Mouse (Mus musculus) retina, postnatal 7 days (tissue): ENCODE data around the gene Afap1l2.

Experiments
- DNase-seq: peaks from one replicate; pipeline ENCODE4 v3.0.0-alpha.2; 2012; ENCODE audit warnings: low read depth, low spot score

The Afap1l2 gene

DNA sequence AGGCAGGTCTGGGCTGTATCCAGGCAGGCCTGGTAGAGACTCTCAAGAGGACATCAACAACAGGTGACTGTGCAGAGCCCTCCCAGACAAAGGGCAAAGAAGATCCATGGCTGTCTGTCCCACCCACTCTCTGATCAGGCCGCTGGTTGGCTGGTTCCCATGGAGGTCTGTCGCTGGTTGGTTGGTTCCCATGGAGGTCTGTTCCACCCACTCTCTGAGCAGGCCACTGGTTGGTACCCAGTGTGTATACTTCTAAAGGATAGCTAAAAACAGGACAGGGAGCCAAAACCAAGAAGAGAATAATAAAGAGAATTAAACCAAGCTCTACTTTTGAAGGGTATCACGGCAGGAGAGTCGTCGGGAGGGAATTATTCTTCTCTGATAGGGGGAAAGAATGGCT lies 31.5 kb downstream of the Afap1l2 start:
- no peak for DNase-seq

DNA sequence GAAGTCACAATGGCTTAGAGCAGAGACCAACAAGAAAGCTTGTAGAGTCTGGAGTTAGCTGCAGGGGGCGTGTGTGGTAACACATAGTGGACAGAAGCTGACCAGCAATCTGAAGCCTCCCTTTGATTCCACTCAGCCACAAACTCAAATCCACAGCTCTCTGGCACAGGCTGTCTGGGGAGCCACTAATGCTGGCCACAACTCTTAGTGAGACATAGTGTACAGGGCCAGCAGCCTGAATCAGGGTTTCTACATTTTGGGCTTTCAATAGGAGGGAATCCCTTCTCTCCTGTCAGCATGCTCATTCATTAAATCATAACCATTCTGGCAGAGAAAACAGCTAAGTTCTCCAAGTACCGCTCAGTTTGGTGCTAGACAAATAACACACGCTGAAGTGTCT lies 32.5 kb downstream of the Afap1l2 start:
- DNase-seq = no peak

GRCm38 (mm10) chr19:56974159-56974558 lies 33.9 kb downstream of the Afap1l2 start:
- no peak for DNase-seq

- no peak for DNase-seq
Measured at GRCm38 (mm10) chr19:56972768-56973167, 35.3 kb downstream of the Afap1l2 start.

DNA sequence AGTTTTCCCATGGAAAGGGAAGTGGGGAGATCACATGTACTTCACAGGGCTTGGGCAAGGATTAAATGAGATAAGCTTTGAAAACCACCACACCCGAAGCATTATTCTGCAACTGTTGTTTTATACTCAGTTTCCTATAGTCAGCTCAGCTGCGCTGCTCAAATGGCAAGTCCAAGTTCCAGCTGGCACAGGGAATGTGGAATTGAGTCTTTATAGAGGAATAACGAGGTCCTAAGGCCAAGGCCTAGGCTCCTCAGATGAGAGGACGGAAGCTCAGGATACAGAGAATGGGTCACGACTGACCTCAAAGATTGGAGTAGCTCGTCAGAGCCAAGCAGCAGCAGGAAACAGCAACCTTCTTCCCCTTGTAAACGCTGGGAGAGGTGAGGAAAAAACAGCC lies 36.7 kb downstream of the Afap1l2 start:
- DNase-seq = no peak

DNA sequence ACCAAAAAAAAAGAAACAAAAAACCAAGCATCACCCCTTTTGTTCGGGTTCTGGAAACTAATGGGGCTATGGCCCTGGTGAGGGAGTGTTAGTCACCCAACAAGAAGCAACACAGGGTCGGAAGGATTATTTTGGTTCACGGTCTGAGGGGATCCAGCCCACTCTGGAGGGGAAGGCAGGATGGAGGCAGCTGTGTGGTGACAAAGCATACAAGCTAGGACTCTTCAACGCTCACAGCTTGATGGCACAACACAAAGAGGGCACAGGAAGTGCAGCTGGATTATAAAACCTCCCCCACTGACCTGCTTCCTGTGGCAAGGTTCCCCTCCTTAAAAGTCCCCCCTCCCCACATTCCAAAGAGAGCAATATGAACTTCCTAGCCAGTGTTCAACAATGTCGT lies 44.2 kb downstream of the Afap1l2 start:
- DNase-seq = no peak

DNA sequence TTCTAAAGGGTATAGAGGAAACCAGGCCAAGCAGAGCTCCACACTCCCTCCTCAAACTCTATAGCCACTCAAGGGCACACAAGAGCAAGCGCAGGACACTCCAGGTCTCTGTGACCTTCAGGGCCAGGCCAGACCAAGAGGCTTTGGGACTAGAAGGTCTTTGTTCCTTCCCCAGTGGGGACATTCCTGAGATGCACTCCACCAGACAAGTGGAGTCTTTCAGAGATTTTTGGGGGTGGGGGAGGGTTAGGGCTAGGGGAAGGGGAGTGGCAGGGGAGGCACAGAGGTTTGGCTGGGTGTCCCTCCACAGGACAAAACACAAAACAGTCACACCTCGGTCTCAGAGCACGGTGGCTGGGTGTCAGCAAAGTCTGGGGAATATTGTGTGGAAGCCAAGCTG lies 48.4 kb downstream of the Afap1l2 start:
- no peak for DNase-seq

DNA sequence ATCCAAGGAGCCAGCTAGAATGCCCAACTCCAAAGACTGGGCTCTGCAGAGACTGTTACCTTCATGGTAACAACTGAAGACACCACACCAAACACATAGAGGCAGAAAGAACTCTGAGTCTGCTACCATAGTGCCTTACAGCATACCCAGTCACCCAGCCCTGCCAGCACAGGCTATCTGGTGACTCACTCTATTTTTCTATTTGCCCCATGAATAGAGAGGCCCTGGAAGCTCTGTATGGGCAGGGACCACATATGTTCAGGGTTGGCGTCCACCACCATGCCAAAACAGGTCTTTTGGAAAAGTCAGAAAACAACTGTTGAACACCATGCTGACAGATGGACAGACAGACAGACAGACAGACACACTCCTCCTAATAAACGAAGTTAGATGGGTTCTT lies 49.0 kb downstream of the Afap1l2 start:
- no peak for DNase-seq

DNA sequence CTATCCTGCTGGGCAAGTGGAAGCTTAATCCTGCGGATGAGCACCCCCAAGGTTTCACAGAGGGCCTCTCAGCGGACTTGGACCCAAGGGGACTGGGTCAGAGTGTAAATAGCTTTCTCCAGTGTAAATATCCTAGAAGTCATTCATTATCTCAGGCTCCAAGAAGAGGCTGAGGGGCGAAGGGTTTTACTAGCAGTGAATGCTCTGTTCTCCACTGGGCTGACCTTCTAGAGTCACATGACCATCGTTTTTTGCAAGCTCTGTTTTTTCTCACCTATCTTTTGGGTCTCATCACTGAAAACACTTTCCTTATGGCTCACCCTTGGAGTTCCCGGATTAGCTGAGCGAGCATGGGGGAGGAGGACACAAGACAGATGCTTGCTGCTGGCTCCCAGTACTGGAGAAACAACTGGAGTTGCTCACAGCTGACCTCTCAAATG lies 49.4 kb downstream of the Afap1l2 start:
- DNase-seq = no peak

- DNase-seq = no peak
Measured at GRCm38 (mm10) chr19:56958011-56958410, 50.0 kb downstream of the Afap1l2 start.

DNA sequence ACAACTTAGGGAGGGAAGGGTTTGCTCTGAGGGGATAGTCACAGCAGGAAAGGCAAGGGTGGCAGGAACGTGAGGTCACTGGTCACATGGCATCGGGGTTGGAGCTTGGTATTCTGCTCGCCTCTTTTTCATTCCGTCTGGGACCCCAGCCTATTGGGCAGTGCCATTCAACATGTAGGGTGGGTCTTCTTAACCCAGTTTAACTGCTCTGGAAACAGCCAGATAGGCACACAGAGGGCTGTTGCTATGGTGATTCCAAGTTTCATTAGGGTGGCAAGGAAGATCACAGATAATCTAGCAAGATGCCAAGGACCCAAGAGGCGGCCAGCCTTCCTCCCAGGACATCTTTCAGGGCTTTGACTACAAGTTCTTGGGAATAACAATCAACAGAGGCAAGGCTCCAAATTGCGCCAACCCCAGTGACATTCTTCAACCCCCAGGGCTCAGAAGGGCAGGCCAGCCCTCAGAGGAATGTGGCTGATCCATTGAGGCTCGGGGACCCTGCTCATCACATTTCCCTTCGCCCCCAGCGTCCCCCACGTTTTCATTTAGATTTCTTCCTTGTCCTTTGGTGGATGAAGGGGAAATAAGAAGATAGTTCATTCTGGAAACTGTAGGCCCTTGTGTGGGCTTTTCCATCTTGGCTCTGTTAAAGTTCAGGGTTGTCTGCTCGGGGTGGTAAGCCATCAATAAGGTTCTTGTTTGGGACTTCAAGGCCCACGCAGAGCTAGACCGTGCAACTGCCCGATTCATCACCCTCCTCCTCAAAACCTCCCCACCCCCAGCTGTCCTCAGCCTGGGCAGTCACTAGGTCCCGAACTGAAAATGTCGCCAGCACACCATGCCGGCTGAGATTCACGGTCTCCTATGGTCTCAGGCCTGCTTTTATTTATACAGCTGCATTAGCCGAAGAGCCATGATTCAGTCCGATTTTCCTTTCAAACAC lies 52.2 kb downstream of the Afap1l2 start:
- DNase-seq = no peak

GRCm38 (mm10) chr19:56954857-56955256 lies 53.2 kb downstream of the Afap1l2 start:
- DNase-seq = no peak

DNA sequence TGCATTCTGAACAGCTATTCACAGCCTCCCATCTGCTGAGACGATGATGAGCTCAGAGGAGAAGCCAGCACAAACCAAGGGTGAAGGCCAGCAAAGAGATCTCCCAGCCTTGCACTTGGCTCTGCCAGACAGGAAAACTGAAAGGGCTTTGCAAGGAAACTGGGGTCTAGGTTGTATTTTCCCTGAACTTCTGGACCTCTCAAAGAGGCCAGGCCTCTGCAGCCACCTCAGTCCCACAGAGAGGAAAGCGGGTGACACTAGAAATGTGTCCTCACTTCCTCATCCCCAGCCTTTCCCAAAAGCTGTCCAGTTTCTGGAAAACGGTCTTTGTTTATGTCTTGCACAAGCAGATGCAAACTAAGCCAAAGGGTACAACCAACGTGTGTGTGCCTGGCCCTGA lies 54.2 kb downstream of the Afap1l2 start:
- no peak for DNase-seq

DNA sequence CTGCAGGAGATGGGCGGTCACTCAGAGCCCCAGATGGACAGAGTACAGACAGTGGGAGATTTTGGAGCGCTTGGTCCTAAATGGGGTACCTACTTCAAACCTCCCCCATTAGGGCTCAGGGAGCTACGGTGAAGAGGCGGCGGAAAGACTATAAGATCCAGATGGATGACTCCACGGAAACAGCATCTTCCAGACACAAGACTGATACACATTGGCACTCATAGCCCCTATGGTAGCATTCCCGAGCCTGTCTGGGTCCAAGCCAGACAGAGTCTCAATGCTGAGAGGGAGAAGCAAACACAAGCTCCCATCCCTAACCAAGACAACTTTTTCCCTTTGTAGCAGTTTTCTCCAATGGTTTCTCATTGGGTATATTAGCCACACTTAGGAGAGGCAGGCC lies 57.2 kb downstream of the Afap1l2 start:
- no peak for DNase-seq

DNA sequence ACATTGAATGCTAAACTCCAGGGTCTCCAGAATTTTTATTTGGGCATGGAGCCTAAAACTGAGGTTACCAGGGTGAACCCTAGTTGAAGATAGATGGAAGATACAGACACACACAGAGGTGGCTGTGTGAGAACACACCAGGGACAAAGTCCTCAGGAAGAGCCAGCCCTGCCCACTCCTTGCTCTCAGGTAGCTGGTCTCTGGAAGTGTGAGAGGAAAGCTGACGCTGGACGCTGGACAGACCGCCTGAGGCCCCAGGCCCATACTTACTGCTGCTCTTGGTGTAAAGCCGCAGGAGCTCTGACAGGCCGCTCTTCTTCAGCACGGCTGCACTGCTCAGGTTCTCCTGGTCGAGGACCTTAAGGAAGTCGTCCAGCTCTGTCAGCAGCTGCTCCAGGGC lies 58.2 kb downstream of the Afap1l2 start:
- DNase-seq = no peak

GRCm38 (mm10) chr19:56947971-56948610 lies 59.9 kb downstream of the Afap1l2 start:
- no peak for DNase-seq

DNA sequence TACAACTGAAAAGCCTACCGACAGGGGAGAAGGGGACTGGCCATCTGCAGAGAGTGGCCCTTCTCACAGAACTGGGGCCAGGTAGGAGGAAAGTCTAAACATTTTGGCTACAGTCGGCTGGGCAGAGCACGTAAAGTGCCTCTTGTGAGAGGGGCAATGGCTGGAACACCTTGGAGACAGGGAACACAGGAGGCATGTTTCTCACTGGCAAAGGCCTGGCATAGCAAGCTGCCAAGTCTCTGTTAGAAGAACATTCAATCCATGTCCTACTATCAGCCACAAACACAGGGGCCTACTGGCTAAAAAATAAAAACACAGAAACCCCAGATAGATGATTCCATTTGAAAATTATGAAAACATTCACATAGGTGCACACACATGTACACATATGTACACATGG lies 61.3 kb downstream of the Afap1l2 start:
- DNase-seq = no peak

DNA sequence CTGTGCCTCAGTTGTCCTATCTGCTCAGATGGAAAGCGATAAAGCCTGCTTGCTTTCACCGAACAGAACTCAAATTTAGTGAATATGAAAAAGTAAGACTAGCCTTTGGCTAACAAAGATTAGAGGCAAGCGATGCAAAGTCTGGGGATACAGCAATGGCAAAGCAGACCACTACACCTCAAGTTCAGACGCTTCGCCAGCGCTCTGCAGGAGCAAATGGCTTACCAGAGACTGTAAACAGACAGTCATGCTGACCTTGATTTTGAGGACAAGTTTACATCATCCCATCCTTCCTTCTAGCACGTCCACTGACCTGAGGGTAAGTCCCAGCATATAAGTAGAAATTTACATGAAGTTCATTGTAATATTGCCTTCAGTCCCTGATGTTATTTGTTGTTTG lies 61.8 kb downstream of the Afap1l2 start:
- DNase-seq = no peak

- DNase-seq = no peak
Measured at GRCm38 (mm10) chr19:56945621-56946020, 62.4 kb downstream of the Afap1l2 start.

GRCm38 (mm10) chr19:56944826-56945225 lies 63.2 kb downstream of the Afap1l2 start:
- DNase-seq = no peak

DNA sequence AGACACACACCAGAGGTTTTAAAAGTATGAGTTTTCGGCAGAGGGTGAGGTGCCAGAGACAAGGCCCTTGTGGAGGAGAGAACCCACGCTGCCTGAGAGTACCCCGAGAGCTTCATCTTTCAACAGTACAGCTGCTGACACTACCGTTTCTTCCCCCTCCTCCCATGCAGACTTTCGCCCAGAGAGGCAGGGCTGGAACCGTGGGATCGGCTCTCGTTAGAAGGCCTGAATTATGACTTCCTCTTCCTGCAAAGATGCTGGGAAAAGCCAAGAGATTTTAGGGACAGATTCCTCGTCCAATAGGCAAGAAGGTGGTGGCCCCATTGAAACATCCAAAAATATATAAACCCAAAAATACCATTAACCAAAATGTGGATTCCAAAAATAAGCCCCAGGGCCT lies 63.8 kb downstream of the Afap1l2 start:
- DNase-seq = no peak

- DNase-seq = no peak
Measured at GRCm38 (mm10) chr19:56942216-56942615, 65.8 kb downstream of the Afap1l2 start.

DNA sequence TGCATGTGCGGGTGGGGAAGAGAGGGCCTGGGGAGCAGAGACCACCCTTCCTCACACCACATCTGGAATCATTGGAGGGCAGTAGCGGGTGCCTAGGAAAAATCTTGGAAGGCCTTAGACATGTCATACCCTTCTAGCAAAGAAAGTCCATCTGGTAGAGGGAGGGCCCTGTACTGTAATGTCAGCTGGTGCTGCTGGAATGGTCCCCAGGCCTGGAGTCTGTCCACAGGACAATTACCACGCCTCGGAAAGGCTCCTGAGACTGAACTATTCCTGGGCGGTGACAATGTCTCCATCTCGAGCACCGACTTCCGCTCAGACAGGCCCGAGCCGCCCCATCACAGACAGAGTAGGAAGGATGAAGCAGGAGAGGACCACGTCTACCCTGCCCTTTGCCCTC lies 67.5 kb downstream of the Afap1l2 start:
- DNase-seq = no peak
